Mouse (Mus musculus) limb, embryonic 11.5 days (tissue): ENCODE measurements around the gene Magi1. TPM values are rescaled to one million over a fixed set of nuclear protein-coding genes. Genes with fewer than 3 reads are reported as not detected.
A peak's percentile ranks its signal among the peaks of the same experiment; 100 is the strongest.

Experiments used
- ATAC-seq: fragments of 200-750 bp; cut with Nextera tagmentation; 2 replicates; pipeline ENCODE4 v1.8.0; 2017; ENCODE audit warnings: low read depth; ENCODE audit not compliant: insufficient number of reproducible peaks, low FRiP score, low TSS enrichment
- DNase-seq: peaks from one replicate; pipeline ENCODE4 v3.0.0-alpha.2; 2015; ENCODE audit warnings: low spot score
- H3K27ac ChIP-seq: fragments of 300-500 bp; sonication (generic); replicated peaks from 2 replicates; pipeline ENCODE4 v1.5.1; 2014; ENCODE audit warnings: low read depth, mild to moderate bottlenecking, low read length
- H3K27me3 ChIP-seq: fragments of 300-500 bp; sonication (generic); 2 replicates; pipeline ENCODE4 v1.6.1; 2014; ENCODE audit warnings: mild to moderate bottlenecking, low read length, mixed read lengths; ENCODE audit not compliant: control insufficient read depth, insufficient read depth
- H3K36me3 ChIP-seq: fragments of 300-500 bp; sonication (generic); 2 replicates; pipeline ENCODE4 v1.6.1; 2014; ENCODE audit warnings: mild to moderate bottlenecking, low read length, moderate library complexity, mixed read lengths; ENCODE audit not compliant: control insufficient read depth, insufficient read depth
- H3K4me1 ChIP-seq: fragments of 300-500 bp; sonication (generic); 2 replicates; pipeline ENCODE4 v1.6.1; 2014; ENCODE audit warnings: low read length, mixed read lengths; ENCODE audit not compliant: control insufficient read depth, insufficient read depth
- H3K4me2 ChIP-seq: fragments of 300-500 bp; sonication (generic); 2 replicates; pipeline ENCODE4 v1.6.1; 2014; ENCODE audit warnings: low read depth, mild to moderate bottlenecking, moderate library complexity; ENCODE audit not compliant: severe bottlenecking
- H3K4me3 ChIP-seq: fragments of 300-500 bp; sonication (generic); 2 replicates; pipeline ENCODE4 v1.5.1; 2014; ENCODE audit warnings: low read depth, low read length
- H3K9ac ChIP-seq: fragments of 300-500 bp; sonication (generic); 2 replicates; pipeline ENCODE4 v1.6.1; 2014; ENCODE audit warnings: mild to moderate bottlenecking, low read length
- H3K9me3 ChIP-seq: fragments of 300-500 bp; sonication (generic); 2 replicates; pipeline ENCODE4 v1.6.1; 2016; ENCODE audit warnings: low read length; ENCODE audit not compliant: control insufficient read depth
- WGBS: fragments of 180-500 bp; shearing (Covaris S2); extraction: QIAGEN DNeasy Blood & Tissue Kit; methylation state at CpG from one replicate; pipeline ENCODE4 v1.1.7; 2014; 5-methylcytosine and 5-hydroxymethylcytosine counted together
- polyA plus RNA-seq: library from polyadenylated mRNA; unstranded; fragments of >200 nt; fragmentation: Nextera tagmentation; extraction: Ambion mirVana; gene quantifications from 2 replicates; pipeline ENCODE4 v1.2.1, GENCODE M21; 2014

The Magi1 gene
- polyA plus RNA-seq, 1 experiment from 2014 or later, result 13.4 TPM

GRCm38 (mm10) chr6:94154854-94155601 is 128.7 kb downstream of the Magi1 start:
- H3K4me2 ChIP-seq, result no peak overlapping the region
- peaks cover 9% of the 10 kb centered on the region for H3K4me1 ChIP-seq
- H3K9ac ChIP-seq, result no peak overlapping the region
- ATAC-seq (no peak), DNase-seq (no peak)
- H3K27me3 ChIP-seq, result no peaks in the 10 kb centered on the region
- no peaks in the 10 kb centered on the region for H3K36me3 ChIP-seq
- no peak overlapping the region for H3K4me3 ChIP-seq
- WGBS, result 81% methylated on average over 3 of the region's 3 CpGs
- H3K27ac ChIP-seq, result no peak overlapping the region
- H3K9me3 ChIP-seq, result no peaks in the 10 kb centered on the region

DNA sequence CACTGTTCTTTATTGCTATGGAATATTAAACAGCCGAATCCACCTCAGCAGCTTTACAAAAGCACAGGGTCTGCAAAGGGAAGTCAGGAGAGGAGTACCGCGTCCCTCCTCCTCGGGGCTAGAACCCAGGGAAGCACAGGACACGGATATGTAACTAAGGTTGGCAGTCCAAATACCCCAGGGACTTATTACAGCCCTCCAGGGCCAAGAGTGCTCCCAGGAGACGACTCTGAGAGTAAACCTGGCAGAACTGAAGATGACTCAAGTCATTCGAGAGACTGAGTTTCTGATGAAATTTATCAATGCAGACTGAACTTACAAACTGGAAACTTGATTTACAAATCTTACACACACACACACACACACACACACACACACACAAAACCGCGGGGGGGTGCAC is 130.8 kb downstream of the Magi1 start:
- no peak overlapping the region for H3K27ac ChIP-seq
- H3K27me3 ChIP-seq, result no peaks in the 10 kb centered on the region
- no peak overlapping the region for H3K9ac ChIP-seq
- ATAC-seq (no peak), DNase-seq (no peak)
- 80% methylated on average over 9 of the region's 9 CpGs for WGBS
- H3K4me2 ChIP-seq, result no peak overlapping the region
- H3K4me3 ChIP-seq, result no peak overlapping the region
- H3K36me3 ChIP-seq, result no peaks in the 10 kb centered on the region
- peaks cover 13% of the 10 kb centered on the region for H3K4me1 ChIP-seq
- H3K9me3 ChIP-seq, result no peaks in the 10 kb centered on the region

DNA sequence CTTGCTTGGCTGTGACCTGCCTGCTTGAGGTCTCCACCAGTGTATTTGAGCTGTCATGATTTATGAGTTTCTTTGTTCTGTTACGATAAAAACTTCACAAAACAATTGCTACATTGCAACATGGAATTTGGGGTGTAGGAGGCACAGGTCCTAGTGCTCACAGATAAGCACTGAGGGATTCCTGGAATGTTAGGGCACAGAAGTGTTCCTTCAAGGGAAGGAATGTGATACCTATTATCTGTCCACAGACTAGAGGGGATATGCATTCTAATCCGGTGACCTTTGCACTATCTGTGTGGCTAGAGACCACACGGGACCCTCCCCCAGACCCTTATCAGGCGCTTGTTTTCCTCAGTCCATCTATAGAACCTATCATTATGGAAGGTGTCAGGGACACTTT is 132.8 kb downstream of the Magi1 start:
- DNase-seq, result no peak
- H3K4me3 ChIP-seq, result no peak overlapping the region
- no peaks in the 10 kb centered on the region for H3K36me3 ChIP-seq
- no peaks in the 10 kb centered on the region for H3K27me3 ChIP-seq
- no peak overlapping the region for H3K9ac ChIP-seq
- ATAC-seq, result no peak
- H3K27ac ChIP-seq, result no peak overlapping the region
- 45% methylated on average over 4 of the region's 4 CpGs for WGBS
- H3K4me1 ChIP-seq, result peaks cover 11% of the 10 kb centered on the region
- H3K9me3 ChIP-seq, result no peaks in the 10 kb centered on the region
- no peak overlapping the region for H3K4me2 ChIP-seq

DNA sequence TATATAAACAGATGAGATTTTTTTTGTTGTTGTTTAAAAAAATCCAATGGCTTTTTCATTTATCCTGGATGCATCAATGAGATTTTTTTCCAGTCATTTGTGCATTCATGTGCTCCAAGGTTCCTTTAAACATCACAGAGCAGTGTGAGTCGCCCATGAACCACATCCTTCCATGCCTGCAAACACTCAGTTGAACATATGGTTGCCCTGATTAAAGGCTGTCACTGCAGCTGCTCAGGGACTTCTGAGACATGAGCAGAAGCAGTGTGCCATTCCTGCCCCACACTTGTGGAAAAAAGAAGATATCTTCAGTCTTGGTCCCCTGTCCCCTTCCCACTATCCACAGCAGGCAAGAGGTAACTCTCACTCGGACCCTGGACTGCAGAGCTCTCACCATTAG is 133.9 kb downstream of the Magi1 start:
- 29% methylated on average over 2 of the region's 2 CpGs for WGBS
- Histone ChIP-seq H3K4me2 (0 out of 2 replicates have a peak overlapping the region, but pooled peaks have one; percentile 4), H3K9ac (no peak overlapping the region), H3K27ac (no peak overlapping the region), H3K9me3 (no peaks in the 10 kb centered on the region), H3K36me3 (no peaks in the 10 kb centered on the region), H3K27me3 (no peaks in the 10 kb centered on the region), H3K4me1 (peaks cover 15% of the 10 kb centered on the region), H3K4me3 (no peak overlapping the region)
- DNase-seq, result no peak
- ATAC-seq, result no peak

DNA sequence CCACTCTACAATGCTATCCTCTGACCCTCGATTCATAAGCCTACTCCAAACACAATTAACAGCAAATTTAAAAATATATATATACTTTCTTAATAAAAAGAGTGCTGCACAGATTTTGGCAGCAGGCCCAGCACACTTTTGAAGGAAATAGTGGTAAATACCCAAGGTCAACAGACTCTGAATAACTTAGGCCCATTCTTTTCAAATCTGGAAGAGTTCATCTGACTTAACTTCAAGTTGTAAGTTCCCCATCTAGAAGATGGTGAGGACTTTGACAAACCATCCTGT is 137.6 kb downstream of the Magi1 start:
- ATAC-seq, result no peak
- H3K27ac ChIP-seq, result no peak overlapping the region
- DNase-seq, result no peak
- H3K4me3 ChIP-seq, result no peak overlapping the region
- H3K9ac ChIP-seq, result no peak overlapping the region
- no peaks in the 10 kb centered on the region for H3K9me3 ChIP-seq
- no peaks in the 10 kb centered on the region for H3K36me3 ChIP-seq
- 74% methylated on average over 1 of the region's 1 CpGs for WGBS
- H3K27me3 ChIP-seq, result no peaks in the 10 kb centered on the region
- no peak overlapping the region for H3K4me2 ChIP-seq
- peaks cover 15% of the 10 kb centered on the region for H3K4me1 ChIP-seq

- Histone ChIP-seq H3K9me3 (no peaks in the 10 kb centered on the region), H3K4me1 (peaks cover 14% of the 10 kb centered on the region), H3K4me2 (no peak overlapping the region), H3K9ac (no peak overlapping the region), H3K4me3 (no peak overlapping the region), H3K27me3 (no peaks in the 10 kb centered on the region), H3K36me3 (no peaks in the 10 kb centered on the region), H3K27ac (no peak overlapping the region)
- DNase-seq (no peak), ATAC-seq (no peak)
- 91% methylated on average over 8 of the region's 8 CpGs for WGBS
Observed at GRCm38 (mm10) chr6:94145430-94146205, 138.1 kb downstream of the Magi1 start.

DNA sequence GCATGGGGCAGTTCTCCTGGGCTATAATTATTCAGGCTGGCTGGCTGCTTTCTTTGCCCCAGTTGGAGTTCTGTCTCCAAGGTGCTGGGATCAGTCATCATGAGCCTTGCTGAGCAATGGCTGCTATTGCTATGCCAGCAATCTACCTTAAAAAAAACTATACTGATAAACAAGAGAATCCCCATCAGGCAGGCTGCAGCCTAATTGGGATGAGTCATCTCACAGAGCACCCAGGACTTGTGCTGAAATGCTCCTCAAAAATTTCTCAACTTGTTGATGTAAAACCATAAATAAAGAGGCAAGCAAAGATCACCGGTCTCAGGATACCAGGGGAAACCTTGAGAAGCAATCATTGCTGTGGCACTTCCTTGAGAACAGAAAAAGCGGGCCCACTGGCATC is 141.2 kb downstream of the Magi1 start:
- WGBS, result 88% methylated on average over 2 of the region's 2 CpGs
- no peak overlapping the region for H3K9ac ChIP-seq
- no peaks in the 10 kb centered on the region for H3K9me3 ChIP-seq
- DNase-seq, result no peak
- H3K27me3 ChIP-seq, result no peaks in the 10 kb centered on the region
- no peak overlapping the region for H3K4me2 ChIP-seq
- ATAC-seq, result no peak
- H3K36me3 ChIP-seq, result no peaks in the 10 kb centered on the region
- peaks cover 9% of the 10 kb centered on the region; the same call in 1 of the 2 replicates for H3K4me1 ChIP-seq
- no peak overlapping the region for H3K27ac ChIP-seq
- H3K4me3 ChIP-seq, result no peak overlapping the region

DNA sequence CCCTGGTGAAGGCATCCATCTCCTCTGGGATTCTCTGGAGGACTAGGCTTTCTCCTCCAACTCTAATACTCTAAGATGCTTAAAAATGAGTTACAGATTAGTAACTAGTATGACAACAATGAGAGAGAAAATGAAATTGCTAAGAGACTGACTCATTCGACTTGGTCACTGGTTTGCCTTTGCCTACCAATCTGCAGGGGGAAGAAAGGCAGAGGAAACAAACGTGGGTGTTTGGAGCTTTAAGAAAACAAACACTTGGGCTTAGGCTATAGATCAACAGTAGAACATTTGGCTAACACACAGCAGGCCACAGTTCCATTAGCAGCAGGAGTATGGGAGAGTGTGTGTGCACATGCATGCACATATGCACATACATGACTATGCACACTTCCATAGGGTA is 142.2 kb downstream of the Magi1 start:
- Histone ChIP-seq H3K4me1 (peaks cover 7% of the 10 kb centered on the region; the same call in 1 of the 2 replicates), H3K27me3 (no peaks in the 10 kb centered on the region), H3K4me2 (no peak overlapping the region), H3K36me3 (no peaks in the 10 kb centered on the region), H3K27ac (no peak overlapping the region), H3K9me3 (no peaks in the 10 kb centered on the region), H3K9ac (no peak overlapping the region), H3K4me3 (no peak overlapping the region)
- no peak for DNase-seq
- ATAC-seq, result no peak
- 60% methylated on average over 2 of the region's 2 CpGs for whole genome bisulfite sequencing
